Mouse (Mus musculus) heart, postnatal 25 days (tissue): ENCODE measurements around the gene Ewsr1. TPM values are rescaled to one million over a fixed set of nuclear protein-coding genes. Genes with fewer than 3 reads are reported as not detected.
"Not testable (repeated sequence)": the region's sequence is repeated elsewhere in the genome, so short reads cannot be mapped to it uniquely, and the experiment has no call there.

ENCODE experiments used
- DNase-seq: peaks from one replicate; pipeline ENCODE4 v3.0.0; 2022; ENCODE audit warnings: low spot score
- intact Hi-C: fragments of 180-260 bp; cut with DNase I; formaldehyde crosslinking; loops from one replicate; pipeline ENCODE4 v1.15.1; 2025
- total RNA-seq, 2 experiments: library from RNA; stranded (reverse); gene quantifications; 2 replicates each; pipeline ENCODE4 v1.2.3; 2021

The Ewsr1 gene
- total RNA-seq, 2 experiments from 2014 or later = 95.7 to 96.0 TPM

GRCm38 (mm10) chr11:5099576-5100183 is 614 bp upstream of the Ewsr1 start:
- intact Hi-C loops = loop anchor here (2.0 kb wide), 1 partner anchor 35 kb away; the partner anchor contains the start of gene Gas2l1

GRCm38 (mm10) chr11:5098035-5098735 is 881 bp downstream of the Ewsr1 start:
- intact Hi-C loops = loop anchor here (2.0 kb wide), 1 partner anchor 33 kb away; the partner anchor contains the start of gene Gas2l1
- peak; percentile 24 for DNase-seq

More at GRCm38 (mm10) chr11:5099576-5100183, 614 bp upstream of the Ewsr1 start:
- peak; percentile 68 for DNase-seq

GRCm38 (mm10) chr11:5096480-5097020 is 2.5 kb downstream of the Ewsr1 start:
- no peak for DNase-seq
- intact Hi-C loops = no loop called here

GRCm38 (mm10) chr11:5095877-5096276 is 3.2 kb downstream of the Ewsr1 start:
- DNase-seq = no peak
- intact Hi-C loops = no loop called here

- no peak for DNase-seq
- intact Hi-C loops = no loop called here
These were observed 7.4 kb downstream of the Ewsr1 start for GRCm38 (mm10) chr11:5091706-5092105.

- intact Hi-C loops = no loop called here
- no peak for DNase-seq
These were observed 9.9 kb downstream of the Ewsr1 start for GRCm38 (mm10) chr11:5089147-5089546.

GRCm38 (mm10) chr11:5076843-5077242 is 22.2 kb downstream of the Ewsr1 start:
- intact Hi-C loops = not testable (repeated sequence)

GRCm38 (mm10) chr11:5075760-5076159 is 23.3 kb downstream of the Ewsr1 start:
- no peak for DNase-seq
- intact Hi-C loops = no loop called here

More at GRCm38 (mm10) chr11:5076843-5077242, 22.2 kb downstream of the Ewsr1 start:
- not testable (repeated sequence) for DNase-seq

GRCm38 (mm10) chr11:5074882-5075281 is 24.2 kb downstream of the Ewsr1 start:
- intact Hi-C loops = no loop called here
- no peak for DNase-seq

- intact Hi-C loops = no loop called here
- DNase-seq = no peak
These were observed 30.7 kb downstream of the Ewsr1 start for GRCm38 (mm10) chr11:5068126-5068971.

- intact Hi-C loops = no loop called here
- DNase-seq = no peak
These were observed 32.0 kb downstream of the Ewsr1 start for GRCm38 (mm10) chr11:5067063-5067462.

GRCm38 (mm10) chr11:5065056-5065821 is 33.8 kb downstream of the Ewsr1 start, which contains the start of gene Gas2l1:
Gene Gas2l1 (minus strand): TSS chr11:5065327.
- peak; percentile 83 for DNase-seq
- intact Hi-C loops = loop anchor here (1.0 to 2.0 kb wide), 2 partner anchors 34 to 50 kb away; partner anchors contain the start of genes Ewsr1 and Rhbdd3

- intact Hi-C loops = loop anchor here (1.0 to 2.0 kb wide), 2 partner anchors 34 to 49 kb away; partner anchors contain the start of genes Ewsr1 and Rhbdd3
- no peak for DNase-seq
These were observed 34.6 kb downstream of the Ewsr1 start for GRCm38 (mm10) chr11:5064282-5065055.

GRCm38 (mm10) chr11:5063561-5064281 is 35.3 kb downstream of the Ewsr1 start:
- no peak for DNase-seq
- intact Hi-C loops = loop anchor here (2.0 kb wide), 1 partner anchor 35 kb away; the partner anchor contains the start of genes Ewsr1 and Rhbdd3

- DNase-seq = no peak
- intact Hi-C loops = no loop called here
These were observed 36.1 kb downstream of the Ewsr1 start for GRCm38 (mm10) chr11:5062860-5063505.

GRCm38 (mm10) chr11:5062326-5062725 is 36.7 kb downstream of the Ewsr1 start:
- intact Hi-C loops = no loop called here
- no peak for DNase-seq
